Mouse (Mus musculus) testis, adult 2 months (tissue): ENCODE results near the gene Mrpl50.

Experiments used
- CTCF ChIP-seq: fragments of 200-500 bp; IDR thresholded peaks from 2 replicates; pipeline ENCODE4 v1.5.1; 2012; ENCODE audit warnings: low read depth, mild to moderate bottlenecking, inconsistent platforms, low read length, moderate library complexity; ENCODE audit not compliant: control insufficient read depth, insufficient read depth, insufficient replicate concordance
- POLR2A ChIP-seq: fragments of 200-500 bp; IDR thresholded peaks from 2 replicates; pipeline ENCODE4 v1.6.1; 2012; ENCODE audit warnings: low read depth, mild to moderate bottlenecking, inconsistent platforms, low read length, moderate library complexity; ENCODE audit not compliant: control insufficient read depth

DNA sequence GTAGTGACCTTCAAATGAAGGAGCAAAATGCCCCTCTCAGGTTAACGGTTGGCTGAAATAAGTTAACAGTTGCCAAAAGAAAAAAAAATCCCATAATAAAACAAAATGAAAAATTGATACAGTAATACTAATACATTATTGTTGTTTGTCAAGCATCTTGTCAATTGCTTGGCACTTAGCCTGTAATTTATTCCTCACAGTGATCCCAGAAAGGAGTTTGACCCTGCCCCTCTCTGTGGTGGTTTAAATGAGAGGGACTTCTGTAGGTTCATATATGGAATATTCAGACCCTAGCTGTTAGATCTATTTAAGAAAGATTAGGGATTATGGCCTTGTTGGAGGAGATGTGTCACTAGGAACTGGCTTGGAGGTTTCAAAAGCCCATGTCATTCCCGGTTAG lies 25.1 kb upstream of the Mrpl50 start:
- TF ChIP-seq CTCF (no peak), POLR2A (no peak)
